Mouse (Mus musculus) hematopoietic stem cell, adult 5-6 weeks (primary cell): Measurements from ENCODE around the gene Phactr1. TPM values are rescaled to one million over a fixed set of nuclear protein-coding genes. Genes with fewer than 3 reads are reported as not detected.
"Not testable (repeated sequence)": the region's sequence is repeated elsewhere in the genome, so short reads cannot be mapped to it uniquely, and the experiment has no call there.

ENCODE experiments used
- ATAC-seq, 2 experiments: fragments of 125-278 bp in 1 of 2; replicated peaks in 1 of 2; 2 replicates each; pipeline ENCODE4 v1.8.0; 2016 to 2017; ENCODE audit warnings: inconsistent platforms in 2 of 2, mild to moderate bottlenecking in 2 of 2, moderate number of reproducible peaks in 2 of 2, low read depth in 1 of 2, moderate TSS enrichment in 1 of 2; ENCODE audit not compliant: low FRiP score in 2 of 2, poor library complexity in 2 of 2, severe bottlenecking in 2 of 2, insufficient read depth in 1 of 2, low TSS enrichment in 1 of 2
- total RNA-seq: library from RNA; stranded (forward); fragments of 172-1452, 232-1000 nt; gene quantifications from 2 replicates; pipeline ENCODE4 v1.2.3, GENCODE M21; 2017

The Phactr1 gene
- total RNA-seq, 1 experiment from 2014 or later = 1.0 TPM

DNA sequence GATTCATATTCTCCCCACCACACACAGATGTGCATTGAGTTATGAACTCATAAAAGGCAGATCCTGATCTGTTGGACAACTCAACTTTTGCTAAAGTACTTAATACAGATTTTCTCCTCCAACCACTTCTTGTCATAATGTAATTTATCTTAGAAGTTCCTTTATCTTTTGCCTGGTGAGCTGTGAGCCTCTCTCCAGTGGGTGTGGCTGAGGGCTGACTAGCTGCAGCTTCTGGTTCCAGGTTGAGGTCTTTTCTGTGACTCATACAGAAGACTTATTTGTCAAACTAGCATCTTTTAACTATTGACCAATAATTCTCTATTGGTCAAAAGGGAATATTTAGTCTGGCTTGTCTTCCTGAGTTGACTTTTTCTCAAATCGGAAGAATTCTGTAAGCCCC lies 257.9 kb downstream of the Phactr1 start:
- no peak for ATAC-seq

DNA sequence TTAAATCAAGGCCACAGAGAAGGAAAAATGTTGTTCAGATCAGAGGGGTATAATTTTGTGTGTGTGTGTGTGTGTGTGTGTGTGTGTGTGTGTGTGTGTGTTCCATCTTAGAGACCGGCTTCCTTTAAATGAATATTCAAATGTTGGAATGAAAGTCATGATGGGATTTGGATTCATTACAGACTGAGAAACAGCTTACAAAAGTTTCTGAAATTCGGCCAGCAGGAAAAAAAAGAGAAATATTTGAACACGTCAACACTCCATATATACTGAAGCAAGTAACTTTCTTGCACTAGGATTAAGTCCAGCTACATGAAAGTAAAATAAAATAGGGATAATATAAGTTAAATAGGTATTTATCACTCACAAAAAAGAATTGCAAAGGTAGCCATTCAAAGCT lies 259.8 kb downstream of the Phactr1 start:
- ATAC-seq = no peak

GRCm38 (mm10) chr13:42944106-42944505 lies 263.7 kb downstream of the Phactr1 start:
- ATAC-seq = no peak

- not testable (repeated sequence) for ATAC-seq
These were observed 264.8 kb downstream of the Phactr1 start for GRCm38 (mm10) chr13:42945201-42945600.

DNA sequence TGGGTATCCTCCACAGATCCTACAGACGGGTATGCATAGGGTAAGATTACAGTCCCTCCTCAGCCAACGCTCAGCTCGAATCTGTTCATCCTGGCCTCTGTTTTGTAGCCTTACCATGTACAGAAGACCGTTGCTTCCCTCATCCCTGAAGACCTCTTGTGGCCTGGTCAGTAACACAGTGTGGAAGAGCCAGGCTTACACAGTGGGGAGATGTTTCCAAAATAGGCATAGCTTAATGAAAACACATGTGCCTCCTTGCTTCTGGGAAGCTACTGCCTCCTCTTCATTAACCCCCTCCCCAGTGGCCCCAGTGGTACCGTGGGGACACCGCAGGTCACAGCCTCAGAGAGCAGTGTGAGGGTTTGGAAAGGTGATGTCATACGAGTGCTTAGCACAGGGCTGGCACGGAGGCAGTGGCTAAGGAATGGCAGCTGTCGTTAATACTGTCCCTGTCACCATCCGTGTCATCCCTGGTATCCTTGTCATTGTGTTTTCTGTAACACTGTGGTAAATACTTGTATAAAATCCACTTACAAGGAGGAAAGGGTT lies 268.4 kb downstream of the Phactr1 start:
- ATAC-seq = no peak

DNA sequence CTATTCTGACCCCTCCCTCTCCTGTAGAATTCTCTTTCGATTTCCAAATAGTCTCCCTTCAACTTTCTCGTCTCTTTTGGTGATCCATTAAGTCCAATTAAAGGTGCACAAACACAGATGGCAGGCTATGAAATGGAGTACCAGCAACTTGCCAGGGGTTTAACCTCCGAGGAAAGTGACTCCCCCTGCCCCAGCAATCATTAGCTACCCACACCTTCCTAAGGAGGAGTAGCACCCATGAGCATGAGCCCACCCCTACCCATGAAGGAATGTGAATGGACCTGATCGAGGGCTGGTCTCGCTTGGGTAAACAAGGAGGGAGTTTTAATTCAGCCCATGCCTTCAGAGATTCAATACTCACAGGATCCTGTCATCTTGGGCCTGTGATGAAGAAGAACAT lies 268.9 kb downstream of the Phactr1 start:
- no peak for ATAC-seq

DNA sequence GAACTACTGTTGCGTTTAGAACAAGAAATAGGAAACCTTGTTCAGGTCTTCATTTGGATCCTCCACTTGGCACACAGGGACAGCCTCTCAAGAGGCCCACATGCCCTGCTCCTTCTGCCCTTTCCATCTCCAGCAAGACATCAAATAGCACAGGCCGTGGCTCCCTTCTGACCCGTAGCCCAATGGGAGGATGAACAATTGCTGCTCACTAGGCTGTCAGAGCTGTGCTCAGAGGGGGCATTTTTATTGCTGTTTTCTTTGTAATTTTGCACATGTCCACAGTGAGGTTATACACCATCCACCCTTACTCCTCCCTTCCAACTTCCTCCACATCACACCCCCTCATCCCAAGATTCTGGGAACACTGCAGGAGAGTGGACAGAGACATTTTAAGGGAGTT lies 269.6 kb downstream of the Phactr1 start:
- ATAC-seq = no peak

GRCm38 (mm10) chr13:42952037-42952721 lies 271.8 kb downstream of the Phactr1 start:
- no peak for ATAC-seq

DNA sequence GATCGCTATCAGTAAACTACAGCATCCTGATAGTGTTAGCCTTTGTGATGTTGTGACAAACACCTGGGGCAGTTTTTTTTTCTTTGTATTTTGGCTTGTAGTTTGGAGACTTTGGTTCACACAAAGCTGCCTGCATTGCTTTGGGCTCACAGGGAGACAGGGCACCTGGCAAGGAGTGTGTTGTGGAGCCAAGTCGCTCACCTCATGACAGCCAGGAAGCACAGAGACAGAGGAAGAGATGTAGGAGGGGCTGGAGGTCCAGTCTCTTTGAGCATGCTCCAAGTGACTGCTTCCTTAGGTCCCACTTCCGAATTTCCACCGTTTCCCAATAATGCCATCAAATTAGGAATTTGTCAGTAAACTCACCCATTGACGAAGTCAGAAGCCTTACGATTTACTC lies 272.6 kb downstream of the Phactr1 start:
- ATAC-seq = no peak

- no peak for ATAC-seq
These were observed 273.7 kb downstream of the Phactr1 start for GRCm38 (mm10) chr13:42954116-42954515.

GRCm38 (mm10) chr13:42956327-42956726 lies 275.9 kb downstream of the Phactr1 start:
- no peak for ATAC-seq

- ATAC-seq = no peak
These were observed 277.4 kb downstream of the Phactr1 start for GRCm38 (mm10) chr13:42957856-42958255.

DNA sequence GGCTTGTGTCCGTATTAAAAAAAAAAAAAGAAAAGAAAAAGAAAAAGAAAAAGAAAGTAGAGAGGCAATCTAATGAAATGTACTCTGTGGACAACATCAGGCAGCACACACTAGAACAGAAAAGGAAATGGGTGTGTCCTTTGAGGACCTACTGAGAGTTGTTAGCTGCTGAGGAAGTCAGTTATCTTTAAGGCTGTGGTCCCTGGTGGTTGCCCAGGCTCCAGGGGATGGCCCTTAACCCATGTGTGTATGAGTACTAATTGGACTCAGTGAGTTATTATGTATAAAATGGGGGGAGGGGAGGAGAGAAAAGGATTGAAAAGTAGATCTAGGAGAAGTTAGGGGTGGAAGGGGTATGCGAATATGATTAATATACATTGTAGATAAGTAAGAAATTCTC lies 278.4 kb downstream of the Phactr1 start:
- ATAC-seq = no peak

DNA sequence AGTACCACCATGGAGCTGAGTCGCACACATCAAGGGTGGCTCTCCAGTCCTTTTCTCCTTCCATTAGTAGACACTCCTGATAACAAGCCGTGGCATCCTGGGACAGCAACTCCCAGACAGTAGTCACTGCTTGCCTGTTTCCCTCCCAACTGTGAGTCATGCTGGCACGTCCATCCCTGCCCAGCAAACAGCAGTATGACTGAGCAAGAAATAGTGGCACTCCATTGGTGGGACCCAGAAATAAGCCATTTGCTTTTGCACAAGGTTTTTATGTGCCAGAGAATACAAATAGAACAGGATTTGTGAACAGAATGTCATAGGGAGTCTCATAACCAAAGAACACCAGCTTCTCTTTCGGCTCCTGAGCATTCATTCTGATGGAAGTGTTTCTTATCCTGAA lies 281.1 kb downstream of the Phactr1 start:
- no peak for ATAC-seq

DNA sequence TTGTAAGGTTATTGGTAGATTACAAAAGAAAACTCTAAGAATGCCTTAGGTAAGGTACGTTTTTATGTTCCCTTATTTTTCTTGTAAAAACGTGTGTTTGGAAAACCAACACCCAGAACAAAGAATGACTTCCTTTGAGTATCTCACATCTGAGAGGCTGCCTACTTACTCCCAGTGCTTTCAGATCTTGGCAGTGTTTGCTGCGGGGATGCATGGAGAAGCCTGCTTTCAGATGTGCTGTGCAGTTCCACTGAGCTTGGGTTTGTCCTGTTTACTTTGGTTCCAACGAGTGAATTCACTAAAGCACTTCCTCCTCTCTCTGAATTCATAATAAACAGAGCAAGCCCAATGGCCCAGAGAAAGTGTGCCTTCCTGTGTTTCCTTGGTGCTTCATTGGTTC lies 288.1 kb downstream of the Phactr1 start:
- ATAC-seq = no peak

DNA sequence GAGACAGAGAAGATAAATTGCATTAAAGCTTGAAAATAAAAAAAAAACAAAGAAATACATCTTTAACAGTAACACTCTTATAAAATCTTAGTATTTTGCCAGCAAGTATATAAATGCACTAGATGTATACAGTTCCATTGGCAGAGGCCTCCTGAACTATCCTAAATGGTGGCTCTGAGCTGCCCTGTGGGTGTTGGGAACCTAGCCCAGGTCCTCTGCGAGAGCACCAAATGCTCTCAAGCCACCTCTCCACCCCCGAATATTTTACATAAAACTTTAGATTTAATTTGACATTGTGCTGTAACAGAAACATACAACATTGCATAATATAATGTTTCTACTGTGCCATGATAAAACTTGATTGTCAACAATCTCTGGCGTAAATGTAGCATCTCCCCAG lies 293.1 kb downstream of the Phactr1 start:
- ATAC-seq = no peak

DNA sequence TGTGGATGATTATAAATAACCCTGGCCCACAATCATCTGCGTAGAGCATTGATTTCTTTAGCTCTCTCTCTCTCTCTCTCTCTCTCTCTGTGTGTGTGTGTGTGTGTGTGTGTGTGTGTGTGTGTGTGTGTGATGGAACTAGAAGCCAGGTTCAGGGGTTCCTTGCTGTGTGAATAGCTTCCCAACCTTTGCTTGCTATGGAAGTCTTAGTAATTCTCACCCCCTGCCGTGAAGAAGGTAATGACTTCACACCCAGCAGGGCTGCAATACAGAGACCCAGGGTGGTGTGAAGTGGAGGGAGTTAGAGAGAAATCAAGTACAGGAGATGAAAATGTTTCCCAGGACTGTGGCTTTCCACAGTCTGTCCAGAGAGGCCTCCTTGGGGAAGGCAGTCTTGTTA lies 293.5 kb downstream of the Phactr1 start:
- no peak for ATAC-seq

- no peak for ATAC-seq
These were observed 294.1 kb downstream of the Phactr1 start for GRCm38 (mm10) chr13:42974506-42974905.

DNA sequence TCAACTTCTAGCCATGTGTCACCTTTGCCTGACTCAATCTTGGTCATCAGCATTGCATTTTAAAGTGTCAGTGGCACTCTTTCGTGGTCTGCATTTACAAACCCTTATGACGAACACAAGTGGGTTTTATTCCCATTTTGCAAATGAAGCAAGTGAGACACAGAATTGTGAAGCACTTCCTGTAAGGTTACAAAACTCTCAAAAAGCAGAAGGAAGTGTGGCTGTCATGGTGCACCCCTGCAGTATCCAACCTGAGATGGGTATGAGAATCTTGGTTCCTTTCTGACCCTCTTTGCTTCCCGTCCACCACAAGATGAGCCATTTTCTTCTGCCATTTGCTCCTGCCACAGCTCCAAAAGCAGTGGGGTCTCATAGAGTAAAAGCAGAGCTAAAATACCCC lies 295.7 kb downstream of the Phactr1 start:
- ATAC-seq = peak; percentile 53 to 79; a peak in 3 of 4 replicates
